Mouse (Mus musculus) stomach, embryonic 15.5 days (tissue): ENCODE results near the gene Clpsl2. TPM values are rescaled to one million over a fixed set of nuclear protein-coding genes. Genes with fewer than 3 reads are reported as not detected.
"Not testable (repeated sequence)": the region's sequence is repeated elsewhere in the genome, so short reads cannot be mapped to it uniquely, and the experiment has no call there.

Source experiments
- ATAC-seq: fragments of 200-750 bp; cut with Nextera tagmentation; 2 replicates; pipeline ENCODE4 v1.8.0; 2017; ENCODE audit warnings: low read depth, moderate number of reproducible peaks, moderate TSS enrichment; ENCODE audit not compliant: insufficient read depth, low FRiP score
- H3K27ac ChIP-seq: fragments of 300-500 bp; sonication (generic); 2 replicates; pipeline ENCODE4 v1.5.1; 2015; ENCODE audit warnings: mild to moderate bottlenecking, inconsistent platforms
- H3K27me3 ChIP-seq: fragments of 300-500 bp; sonication (generic); replicated peaks from 2 replicates; pipeline ENCODE4 v1.6.1; 2015; ENCODE audit warnings: inconsistent platforms
- H3K36me3 ChIP-seq: fragments of 300-500 bp; sonication (generic); 2 replicates; pipeline ENCODE4 v1.6.1; 2015; ENCODE audit warnings: inconsistent platforms
- H3K4me1 ChIP-seq: fragments of 300-500 bp; sonication (generic); 2 replicates; pipeline ENCODE4 v1.6.1; 2015; ENCODE audit warnings: inconsistent platforms
- H3K4me2 ChIP-seq: fragments of 300-500 bp; sonication (generic); 2 replicates; pipeline ENCODE4 v1.6.1; 2015; ENCODE audit warnings: mild to moderate bottlenecking, inconsistent platforms
- H3K4me3 ChIP-seq: fragments of 300-500 bp; sonication (generic); replicated peaks from 2 replicates; pipeline ENCODE4 v1.5.1; 2015; ENCODE audit warnings: inconsistent platforms
- H3K9ac ChIP-seq: fragments of 300-500 bp; sonication (generic); 2 replicates; pipeline ENCODE4 v1.6.1; 2015; ENCODE audit warnings: inconsistent platforms
- H3K9me3 ChIP-seq: fragments of 300-500 bp; sonication (generic); 2 replicates; pipeline ENCODE4 v1.6.1; 2016; ENCODE audit warnings: inconsistent platforms
- WGBS: fragments of 180-500 bp; shearing (Covaris S2); methylation state at CpG from one replicate; pipeline ENCODE4 v1.1.7; 2015; 5-methylcytosine and 5-hydroxymethylcytosine counted together
- polyA plus RNA-seq: library from polyadenylated mRNA; unstranded; fragments of >200 nt; fragmentation: Nextera tagmentation; extraction: Ambion mirVana; gene quantifications from 2 replicates; pipeline ENCODE4 v1.2.1, GENCODE M21; 2015

Gene Clpsl2
- polyA plus RNA-seq, 1 experiment from 2014 or later, result not detected

DNA sequence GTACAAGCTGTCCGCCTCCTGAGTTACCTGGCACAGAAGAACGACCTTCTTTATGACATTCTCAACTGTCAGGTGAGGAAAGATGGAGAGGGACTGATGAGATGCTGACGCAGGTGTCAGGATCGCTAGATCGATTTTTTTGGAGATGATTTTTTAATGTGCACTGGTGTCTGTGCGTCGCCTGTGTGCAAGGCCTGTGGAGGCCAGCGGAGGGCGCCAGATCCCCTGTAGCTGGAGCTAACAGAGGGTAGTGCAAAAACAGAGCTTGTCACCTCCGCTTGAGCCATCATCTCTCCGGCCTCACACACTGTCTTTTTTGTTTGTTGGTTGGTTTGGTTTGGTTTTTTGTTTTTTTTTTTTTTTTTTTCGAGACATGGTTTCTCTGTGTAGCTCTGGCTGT, 11.3 kb upstream of the Clpsl2 start:
- Histone ChIP-seq H3K4me1 (no peaks in the 10 kb centered on the region), H3K9me3 (no peaks in the 10 kb centered on the region), H3K4me2 (no peak overlapping the region), H3K36me3 (no peaks in the 10 kb centered on the region), H3K9ac (no peak overlapping the region), H3K27me3 (no peaks in the 10 kb centered on the region), H3K27ac (no peak overlapping the region), H3K4me3 (no peak overlapping the region)
- WGBS, result 46% methylated on average over 12 of the region's 12 CpGs
- no peak for ATAC-seq

DNA sequence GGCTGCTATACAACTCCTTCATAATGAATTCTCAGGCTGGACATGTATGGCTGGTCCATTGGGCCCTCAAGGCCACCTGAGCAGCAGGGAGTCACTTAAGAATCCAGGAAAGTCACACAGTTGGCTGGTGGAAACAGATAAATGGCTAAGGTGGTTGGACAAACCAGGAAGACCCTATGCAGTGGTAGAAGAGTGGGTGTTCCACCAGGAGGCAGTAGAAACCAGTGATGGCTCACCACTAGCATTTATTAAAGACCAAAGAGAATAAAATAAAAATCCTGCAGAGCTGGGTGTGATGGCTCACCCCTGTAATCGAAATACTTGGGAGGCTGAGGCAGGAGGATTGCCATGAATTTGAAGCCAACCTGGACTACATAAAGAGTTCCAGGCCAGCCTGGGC, 2.3 kb upstream of the Clpsl2 start:
- Histone ChIP-seq H3K4me2 (no peak overlapping the region), H3K4me3 (no peak overlapping the region), H3K27me3 (no peaks in the 10 kb centered on the region), H3K4me1 (no peaks in the 10 kb centered on the region), H3K9me3 (no peaks in the 10 kb centered on the region), H3K9ac (no peak overlapping the region), H3K36me3 (no peaks in the 10 kb centered on the region), H3K27ac (no peak overlapping the region)
- no peak for ATAC-seq
- 94% methylated on average over 1 of the region's 1 CpGs for WGBS

DNA sequence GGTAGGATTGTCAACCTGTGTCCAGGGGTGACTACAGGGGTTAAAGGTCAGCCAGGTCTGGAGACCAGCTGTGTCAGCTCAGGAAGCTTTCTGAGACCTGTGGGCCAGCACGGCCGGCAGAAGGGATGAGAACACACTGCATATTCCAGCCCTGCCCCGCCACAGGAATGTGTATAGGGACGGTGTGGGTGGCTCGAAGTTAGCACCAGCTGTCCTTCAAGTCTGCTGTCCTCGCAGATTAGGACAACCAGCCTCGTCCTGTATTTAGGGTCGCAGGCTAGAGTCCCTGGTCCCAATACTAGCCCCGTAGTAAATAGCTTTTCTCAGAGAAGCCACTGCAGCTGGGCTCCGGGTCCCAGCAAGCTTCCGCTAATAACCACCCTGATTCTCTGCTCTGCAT, 661 bp upstream of the Clpsl2 start:
- WGBS, result 58% methylated on average over 11 of the region's 11 CpGs
- 0 out of 2 replicates have a peak, but pooled peaks cover 4% of the 10 kb centered on the region for H3K4me1 ChIP-seq
- no peaks in the 10 kb centered on the region for H3K36me3 ChIP-seq
- no peak overlapping the region for H3K9ac ChIP-seq
- no peak overlapping the region for H3K4me3 ChIP-seq
- no peak for ATAC-seq
- H3K27ac ChIP-seq, result no peak overlapping the region
- H3K9me3 ChIP-seq, result no peaks in the 10 kb centered on the region
- H3K4me2 ChIP-seq, result no peak overlapping the region
- no peaks in the 10 kb centered on the region for H3K27me3 ChIP-seq

DNA sequence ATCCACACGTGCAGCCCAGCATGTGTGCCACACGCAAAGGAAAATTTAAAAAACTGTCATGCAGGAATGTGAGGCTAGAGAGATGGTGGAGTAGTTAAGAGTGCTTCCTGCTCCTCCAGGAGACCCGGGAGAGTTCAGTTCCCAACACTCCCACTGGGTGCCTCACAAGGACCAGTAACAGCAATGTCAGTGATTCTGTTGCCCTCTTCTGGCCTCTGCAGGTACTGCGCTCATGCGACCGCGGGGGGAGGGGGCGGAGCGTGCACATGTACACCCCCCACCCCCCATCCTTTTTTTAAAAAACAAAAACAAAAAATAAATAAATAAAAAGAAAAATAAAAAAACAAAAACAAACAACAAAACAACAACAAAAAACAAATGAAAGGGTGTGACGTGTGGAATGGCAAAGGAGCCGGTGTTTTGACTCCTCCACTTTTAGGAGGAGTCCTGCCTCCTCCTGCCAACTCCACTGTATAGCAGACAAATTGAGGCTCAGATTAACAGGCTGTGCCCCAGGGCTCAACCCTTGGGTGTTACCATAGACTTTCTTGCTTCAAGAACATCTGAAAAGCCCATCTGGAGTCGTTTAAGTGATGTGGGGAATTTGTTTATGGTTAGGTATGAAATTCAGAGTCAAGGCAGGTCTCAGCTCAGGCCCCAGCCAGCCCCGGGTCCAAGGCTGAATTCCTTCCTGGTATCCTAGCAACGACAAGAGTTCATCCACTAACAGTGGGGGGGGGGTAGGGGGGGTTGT, 4.0 kb downstream of the Clpsl2 start:
- WGBS, result 8% methylated on average over 14 of the region's 14 CpGs
- H3K4me3 ChIP-seq, result no peak overlapping the region
- H3K36me3 ChIP-seq, result no peaks in the 10 kb centered on the region

DNA sequence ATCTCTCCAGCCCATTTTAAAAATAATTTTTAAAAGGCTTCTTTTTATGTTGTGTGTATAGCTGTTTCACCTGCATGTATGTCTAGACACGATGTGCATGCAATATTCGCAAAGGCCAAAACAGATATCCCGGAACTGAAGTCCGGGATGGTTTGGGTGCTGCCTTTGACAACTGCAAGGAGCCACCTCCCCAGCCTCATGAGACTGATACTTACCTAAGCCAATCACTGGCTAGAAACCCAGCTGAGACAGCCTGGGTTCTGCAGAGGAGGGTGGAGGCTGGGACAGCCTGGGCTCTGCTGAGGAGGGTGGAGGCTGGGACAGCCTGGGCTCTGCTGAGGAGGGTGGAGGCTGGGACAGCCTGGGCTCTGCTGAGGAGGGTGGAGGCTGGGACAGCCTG, 4.8 kb downstream of the Clpsl2 start:
- H3K27me3 ChIP-seq, H3K9me3 ChIP-seq, ATAC-seq, H3K9ac ChIP-seq, H3K4me3 ChIP-seq, H3K36me3 ChIP-seq, H3K27ac ChIP-seq, H3K4me2 ChIP-seq: not testable (repeated sequence)
- H3K4me1 ChIP-seq, result peaks cover 11% of the 10 kb centered on the region; the same call in 1 of the 2 replicates
- 91% methylated on average over 4 of the region's 4 CpGs for WGBS

More for the DNA sequence above, 4.0 kb downstream of the Clpsl2 start:
- Histone ChIP-seq H3K9ac (no peak overlapping the region), H3K4me1 (peaks cover 11% of the 10 kb centered on the region; the same call in 1 of the 2 replicates), H3K9me3 (no peaks in the 10 kb centered on the region), H3K4me2 (no peak overlapping the region), H3K27ac (no peak overlapping the region), H3K27me3 (no peaks in the 10 kb centered on the region)
- no peak for ATAC-seq

DNA sequence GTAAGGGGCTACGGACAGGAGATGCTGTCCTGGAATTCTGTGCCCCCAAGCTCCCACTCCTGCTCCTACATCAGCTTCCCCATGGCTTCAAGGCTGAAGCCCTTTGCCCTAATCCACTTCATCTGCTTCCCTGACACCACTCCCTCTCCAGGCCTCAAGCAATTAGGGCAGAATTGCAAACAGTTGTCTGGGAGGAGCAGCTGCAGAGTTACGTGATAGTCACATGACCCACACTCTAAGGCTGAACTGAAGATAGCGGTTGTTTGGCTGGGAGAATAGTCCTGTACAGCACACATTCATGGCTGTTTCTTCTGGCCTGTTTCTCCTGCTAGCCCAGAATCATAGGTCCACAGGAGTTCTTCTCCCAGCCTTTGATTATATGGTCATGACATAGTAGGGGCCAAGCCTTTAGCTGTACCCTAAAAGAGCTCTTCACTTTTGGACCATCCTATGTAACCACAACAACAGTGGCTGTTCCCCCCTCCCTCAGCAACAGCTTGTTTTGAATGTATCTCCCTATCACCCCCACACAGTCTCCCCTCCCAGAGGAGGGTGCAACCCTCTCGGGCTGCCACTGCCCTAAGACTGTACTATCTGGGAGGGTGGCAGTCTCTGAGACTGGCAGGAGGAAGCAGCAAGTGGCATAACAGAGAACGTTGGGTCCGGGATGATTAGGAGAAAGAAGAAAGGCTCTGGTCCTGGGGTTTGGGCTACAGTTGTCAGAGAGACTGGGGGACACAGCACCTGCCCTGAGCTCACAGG, 7.6 kb downstream of the Clpsl2 start:
- peaks cover 11% of the 10 kb centered on the region; the same call in 1 of the 2 replicates for H3K4me1 ChIP-seq
- WGBS, result 43% methylated on average over 6 of the region's 6 CpGs
- no peaks in the 10 kb centered on the region for H3K9me3 ChIP-seq
- H3K36me3 ChIP-seq, result no peaks in the 10 kb centered on the region
- peak; percentile 21 for ATAC-seq
- H3K4me2 ChIP-seq, result no peak overlapping the region
- no peak overlapping the region for H3K4me3 ChIP-seq
- H3K9ac ChIP-seq, result no peak overlapping the region
- peak overlapping the region; percentile 49; the same call in 1 of the 2 replicates for H3K27ac ChIP-seq
- no peaks in the 10 kb centered on the region for H3K27me3 ChIP-seq

DNA sequence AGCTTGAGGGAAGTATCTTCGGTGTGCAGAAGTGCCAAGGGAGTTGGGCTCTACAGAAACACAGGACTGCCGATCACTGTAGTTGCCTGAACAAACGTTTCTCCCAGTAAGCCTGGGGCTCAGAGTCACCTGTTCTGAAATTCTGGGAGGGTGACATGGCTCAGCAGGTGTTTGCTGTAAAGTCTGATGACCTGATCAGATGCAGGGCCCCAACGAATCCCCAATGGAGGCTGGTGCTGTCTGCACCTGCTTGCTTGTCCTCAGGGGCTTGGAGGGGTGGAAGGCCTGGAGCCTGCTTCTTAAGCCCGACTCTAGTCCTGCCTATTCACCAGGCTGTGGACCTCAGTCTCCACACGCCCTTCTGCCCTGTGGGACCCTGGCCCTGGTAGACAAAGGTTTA, 8.6 kb downstream of the Clpsl2 start:
- WGBS, result 73% methylated on average over 6 of the region's 6 CpGs
- Histone ChIP-seq H3K36me3 (no peaks in the 10 kb centered on the region), H3K27ac (no peak overlapping the region), H3K4me1 (peaks cover 10% of the 10 kb centered on the region; the same call in 1 of the 2 replicates), H3K4me3 (no peak overlapping the region), H3K9me3 (no peaks in the 10 kb centered on the region), H3K4me2 (0 out of 2 replicates have a peak overlapping the region, but pooled peaks have one; percentile 2), H3K27me3 (no peaks in the 10 kb centered on the region), H3K9ac (no peak overlapping the region)
- ATAC-seq, result no peak

DNA sequence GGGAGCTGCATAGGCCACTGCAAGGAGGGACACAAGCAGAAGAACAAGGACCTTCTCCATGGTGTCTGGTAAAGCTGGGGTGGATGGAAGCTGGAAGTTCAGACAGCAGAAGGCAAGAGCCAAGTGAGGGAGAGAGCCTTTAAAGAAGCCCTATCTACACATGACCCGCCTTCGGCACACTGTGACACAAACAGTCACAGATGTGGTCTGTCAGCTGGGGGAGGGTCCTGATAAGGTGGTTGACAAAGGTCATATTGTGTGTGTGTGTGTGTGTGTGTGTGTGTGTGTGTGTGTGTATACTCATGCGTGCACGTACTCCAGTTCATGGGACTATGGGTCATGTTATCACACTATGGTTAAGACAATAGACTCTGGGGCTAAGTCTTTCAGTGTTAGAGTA, 11.4 kb downstream of the Clpsl2 start, which contains the start of gene Clps:
Gene Clps, minus strand, starts transcription at position 169 of the 400 bp plus-strand sequence.
- no peaks in the 10 kb centered on the region for H3K36me3 ChIP-seq
- H3K9me3 ChIP-seq, result no peaks in the 10 kb centered on the region
- no peaks in the 10 kb centered on the region for H3K27me3 ChIP-seq
- H3K27ac ChIP-seq, result peak within 1 kb of the TSS; percentile 82
- peak within 1 kb of the TSS; percentile 17 for H3K4me3 ChIP-seq
- H3K4me2 ChIP-seq, result 0 out of 2 replicates have a peak within 1 kb of the TSS, but pooled peaks have one; percentile 2
- H3K9ac ChIP-seq, result no peak within 1 kb of the TSS
- H3K4me1 ChIP-seq, result peaks cover 8% of the 10 kb centered on the region; the same call in 1 of the 2 replicates
- WGBS, result 59% methylated on average over 4 of the region's 4 CpGs
- peak; percentile 55 for ATAC-seq

DNA sequence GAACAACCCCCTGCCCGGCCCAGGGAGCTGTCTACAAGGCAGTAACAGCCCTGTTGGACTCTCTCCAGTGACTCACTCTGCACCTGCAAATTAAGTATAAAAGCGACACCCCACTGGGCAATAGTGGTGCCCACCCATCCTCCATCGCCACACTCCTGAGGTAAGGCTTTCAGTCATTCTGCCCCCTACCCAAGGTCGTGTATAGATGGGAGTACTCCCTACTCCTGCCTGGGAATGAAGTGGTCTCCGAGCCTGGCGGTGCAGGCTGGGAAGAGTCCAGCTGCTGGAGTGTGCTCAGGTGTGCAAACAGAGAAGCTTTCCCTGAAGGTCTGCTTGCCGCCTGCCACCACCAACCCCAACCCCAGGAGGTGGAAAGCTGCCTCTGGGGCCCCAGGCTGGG, 12.4 kb downstream of the Clpsl2 start:
- Histone ChIP-seq H3K27ac (peak overlapping the region; percentile 82), H3K4me3 (no peak overlapping the region), H3K4me1 (peaks cover 7% of the 10 kb centered on the region; the same call in 1 of the 2 replicates), H3K4me2 (no peak overlapping the region), H3K36me3 (no peaks in the 10 kb centered on the region), H3K9me3 (no peaks in the 10 kb centered on the region), H3K9ac (no peak overlapping the region), H3K27me3 (no peaks in the 10 kb centered on the region)
- ATAC-seq, result peak; percentile 71; the same call in 1 of the 2 replicates
- 46% methylated on average over 7 of the region's 7 CpGs for WGBS

DNA sequence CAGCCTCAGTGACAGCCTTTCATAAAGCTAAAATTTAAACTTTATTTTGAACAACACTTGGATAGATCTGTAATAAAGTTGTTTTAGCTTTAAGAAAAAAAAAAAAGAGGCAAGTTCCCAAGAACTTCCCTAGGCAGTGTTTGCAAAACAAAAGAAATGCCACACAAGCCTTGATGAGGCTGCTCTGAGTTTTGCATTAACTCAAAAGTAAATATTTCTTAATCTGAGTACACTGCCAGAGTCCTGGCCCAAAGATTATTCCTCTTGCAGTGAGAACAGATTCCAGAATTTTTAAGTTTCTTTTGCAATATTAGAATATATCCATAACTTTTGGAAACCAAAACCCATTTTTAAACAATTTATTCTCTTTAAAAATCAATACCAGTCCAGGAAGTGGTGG, 16.0 kb downstream of the Clpsl2 start:
- H3K9ac ChIP-seq, result no peak overlapping the region
- no peak overlapping the region for H3K27ac ChIP-seq
- no peak overlapping the region for H3K4me3 ChIP-seq
- ATAC-seq, result no peak
- H3K27me3 ChIP-seq, result no peaks in the 10 kb centered on the region
- H3K4me1 ChIP-seq, result no peaks in the 10 kb centered on the region
- no peak overlapping the region for H3K4me2 ChIP-seq
- no peaks in the 10 kb centered on the region for H3K9me3 ChIP-seq
- no peaks in the 10 kb centered on the region for H3K36me3 ChIP-seq

DNA sequence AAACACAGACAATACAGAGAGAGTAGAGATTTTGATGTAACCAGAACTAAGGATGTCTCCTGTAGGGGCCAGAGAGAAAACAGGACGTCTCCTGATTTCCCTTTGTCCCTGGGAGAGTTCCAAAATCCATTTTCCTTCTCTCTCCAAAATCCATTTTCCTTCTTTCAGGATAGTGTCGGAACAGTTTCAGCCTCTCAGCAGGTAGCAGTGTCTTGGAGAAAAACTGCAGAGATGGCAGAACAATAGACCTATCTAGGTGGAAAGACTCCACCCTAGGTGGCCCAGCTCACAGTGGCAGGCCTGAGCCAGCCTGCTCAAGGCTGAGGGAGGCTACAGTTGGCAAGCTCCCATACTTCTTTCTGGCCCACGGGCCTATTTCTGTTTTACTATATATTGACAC, 18.3 kb downstream of the Clpsl2 start:
- Histone ChIP-seq H3K4me3 (no peak overlapping the region), H3K9ac (no peak overlapping the region), H3K4me1 (no peaks in the 10 kb centered on the region), H3K27ac (no peak overlapping the region), H3K27me3 (no peaks in the 10 kb centered on the region), H3K9me3 (no peaks in the 10 kb centered on the region), H3K4me2 (no peak overlapping the region), H3K36me3 (no peaks in the 10 kb centered on the region)
- ATAC-seq, result no peak
- 40% methylated on average over 3 of the region's 3 CpGs for WGBS

DNA sequence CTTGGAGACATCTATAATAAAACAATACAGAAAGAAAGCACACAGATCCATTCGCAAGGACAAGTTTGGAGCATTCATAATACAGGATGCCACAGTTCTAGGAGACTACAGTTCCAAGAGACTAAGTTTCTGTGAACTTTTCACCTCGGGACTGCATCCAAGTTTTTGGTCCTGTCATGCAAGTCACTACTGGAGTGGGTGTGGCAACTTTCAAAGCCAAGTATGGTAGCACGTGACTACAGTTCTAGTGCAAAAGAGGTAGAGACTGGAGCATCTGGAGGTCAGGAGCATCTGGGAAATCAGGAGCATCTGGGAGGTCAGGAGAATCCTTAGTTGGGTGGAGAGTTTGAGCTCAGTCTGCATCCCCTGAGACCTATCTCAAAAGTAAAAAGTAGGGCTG, 22.7 kb downstream of the Clpsl2 start:
- no peaks in the 10 kb centered on the region for H3K36me3 ChIP-seq
- no peak overlapping the region for H3K9ac ChIP-seq
- H3K27me3 ChIP-seq, result 0 out of 2 replicates have a peak, but pooled peaks cover 3% of the 10 kb centered on the region
- H3K4me2 ChIP-seq, result no peak overlapping the region
- 79% methylated on average over 3 of the region's 3 CpGs for WGBS
- H3K9me3 ChIP-seq, result no peaks in the 10 kb centered on the region
- no peak overlapping the region for H3K27ac ChIP-seq
- ATAC-seq, result no peak
- no peak overlapping the region for H3K4me3 ChIP-seq
- peaks cover 8% of the 10 kb centered on the region for H3K4me1 ChIP-seq
